Mouse (Mus musculus) MEL (cell line): ENCODE measurements around the gene Lrrfip2. TPM values are rescaled to one million over a fixed set of nuclear protein-coding genes. Genes with fewer than 3 reads are reported as not detected.

ENCODE experiments used
- DNase-seq: peaks from one replicate; pipeline ENCODE4 v3.0.0; 2011; ENCODE audit warnings: low read depth, low spot score
- H3K27ac ChIP-seq: 2 replicates; pipeline ENCODE4 v1.5.1; 2012; ENCODE audit warnings: low read depth, mild to moderate bottlenecking, control low read depth, low read length, moderate library complexity; ENCODE audit not compliant: control insufficient read depth
- H3K27me3 ChIP-seq, 2 experiments: fragments of 150-350 bp in 1 of 2; sonication (generic) in 1 of 2; 2 replicates each; pipeline ENCODE4 v1.6.1; 2012; ENCODE audit warnings: low read length in 2 of 2, mild to moderate bottlenecking in 2 of 2, improper control_type of control experiment in 1 of 2, moderate library complexity in 1 of 2; ENCODE audit not compliant: insufficient read depth in 2 of 2, control insufficient read depth in 1 of 2
- H3K36me3 ChIP-seq, 2 experiments: 2 replicates each; pipeline ENCODE4 v1.6.1; 2012 to 2014; ENCODE audit warnings: low read length in 2 of 2, improper control_type of control experiment in 1 of 2, inconsistent platforms in 1 of 2, mild to moderate bottlenecking in 1 of 2; ENCODE audit not compliant: insufficient read depth in 2 of 2, control insufficient read depth in 1 of 2
- H3K4me1 ChIP-seq, 2 experiments: fragments of 150-350 bp in 1 of 2; sonication (generic) in 1 of 2; 2 replicates each; pipeline ENCODE4 v1.6.1; 2012; ENCODE audit warnings: low read length in 2 of 2, improper control_type of control experiment in 1 of 2, mild to moderate bottlenecking in 1 of 2; ENCODE audit not compliant: insufficient read depth in 2 of 2, control insufficient read depth in 1 of 2
- H3K4me3 ChIP-seq, 2 experiments: fragments of 150-350 bp in 1 of 2; sonication (generic) in 1 of 2; 2 replicates each; pipeline ENCODE4 v1.5.1; 2012; ENCODE audit warnings: low read depth in 2 of 2, low read length in 2 of 2, mild to moderate bottlenecking in 2 of 2, moderate library complexity in 2 of 2, control low read depth in 1 of 2, improper control_type of control experiment in 1 of 2; ENCODE audit not compliant: control insufficient read depth in 1 of 2, insufficient read depth in 1 of 2
- H3K79me2 ChIP-seq: 2 replicates; pipeline ENCODE4 v1.6.1; 2012; ENCODE audit warnings: mild to moderate bottlenecking, low read length, moderate library complexity; ENCODE audit not compliant: control insufficient read depth, poor library complexity, insufficient read depth
- H3K9ac ChIP-seq: 2 replicates; pipeline ENCODE4 v1.6.1; 2012; ENCODE audit warnings: low read depth, mild to moderate bottlenecking, control low read depth, low read length, moderate library complexity; ENCODE audit not compliant: control insufficient read depth, poor library complexity, severe bottlenecking
- H3K9me3 ChIP-seq: fragments of 150-350 bp; sonication (generic); replicated peaks from 2 replicates; pipeline ENCODE4 v1.6.1; 2012; ENCODE audit warnings: mild to moderate bottlenecking, low read length, improper control_type of control experiment, moderate library complexity; ENCODE audit not compliant: insufficient read depth
- CHD1 ChIP-seq: IDR thresholded peaks from 2 replicates; pipeline ENCODE4 v1.6.1; 2012; ENCODE audit warnings: low read depth, mild to moderate bottlenecking, inconsistent platforms, low read length, improper control_type of control experiment
- CHD2 ChIP-seq: IDR thresholded peaks from 2 replicates; pipeline ENCODE4 v1.6.1; 2011; ENCODE audit warnings: low read length, improper control_type of control experiment
- ETS1 ChIP-seq: IDR thresholded peaks from 2 replicates; pipeline ENCODE4 v1.6.1; 2012; ENCODE audit warnings: low read depth, mild to moderate bottlenecking, inconsistent platforms, low read length, improper control_type of control experiment, moderate library complexity
- GABPA ChIP-seq: IDR thresholded peaks from 2 replicates; pipeline ENCODE4 v1.6.1; 2012; ENCODE audit warnings: low read depth, mild to moderate bottlenecking, inconsistent platforms, low read length, improper control_type of control experiment, moderate library complexity
- HCFC1 ChIP-seq: IDR thresholded peaks from 2 replicates; pipeline ENCODE4 v1.6.1; 2012; ENCODE audit warnings: low read depth, mild to moderate bottlenecking, inconsistent platforms, low read length, improper control_type of control experiment, moderate library complexity
- JUND ChIP-seq: IDR thresholded peaks from 2 replicates; pipeline ENCODE4 v1.6.1; 2011; ENCODE audit warnings: low read depth, mild to moderate bottlenecking, improper control_type of control experiment, low read length
- MAFK ChIP-seq: IDR thresholded peaks from 2 replicates; pipeline ENCODE4 v1.6.1; 2011; ENCODE audit warnings: low read depth, mild to moderate bottlenecking, low read length, improper control_type of control experiment, borderline replicate concordance
- MYB ChIP-seq: IDR thresholded peaks from 2 replicates; pipeline ENCODE4 v1.6.1; 2011; ENCODE audit warnings: mild to moderate bottlenecking, low read depth, low read length, improper control_type of control experiment
- MYC ChIP-seq: IDR thresholded peaks from 2 replicates; pipeline ENCODE4 v1.6.1; 2011; ENCODE audit warnings: low read depth, mild to moderate bottlenecking, low read length, improper control_type of control experiment, moderate library complexity
- NRF1 ChIP-seq: IDR thresholded peaks from 2 replicates; pipeline ENCODE4 v1.6.1; 2014; ENCODE audit warnings: low read depth, mild to moderate bottlenecking, inconsistent platforms, low read length, improper control_type of control experiment, moderate library complexity; ENCODE audit not compliant: poor library complexity, insufficient read depth, severe bottlenecking
- RCOR1 ChIP-seq: IDR thresholded peaks from 2 replicates; pipeline ENCODE4 v1.6.1; 2012; ENCODE audit warnings: low read depth, mild to moderate bottlenecking, inconsistent platforms, low read length, improper control_type of control experiment
- SMC3 ChIP-seq: IDR thresholded peaks from 2 replicates; pipeline ENCODE4 v1.6.1; 2011; ENCODE audit warnings: low read depth, low read length, improper control_type of control experiment
- USF1 ChIP-seq: IDR thresholded peaks from 2 replicates; pipeline ENCODE4 v1.6.1; 2014; ENCODE audit warnings: low read depth, mild to moderate bottlenecking, inconsistent platforms, low read length, improper control_type of control experiment, moderate library complexity
- USF2 ChIP-seq, 2 experiments: IDR thresholded peaks; 2 replicates each; pipeline ENCODE4 v1.6.1; 2011 to 2012; ENCODE audit warnings: improper control_type of control experiment in 2 of 2, low read length in 2 of 2, borderline replicate concordance in 1 of 2, inconsistent platforms in 1 of 2, low read depth in 1 of 2, mild to moderate bottlenecking in 1 of 2; ENCODE audit not compliant: insufficient read depth in 1 of 2
- ZMIZ1 ChIP-seq: IDR thresholded peaks from 2 replicates; pipeline ENCODE4 v1.6.1; 2012; ENCODE audit warnings: low read depth, mild to moderate bottlenecking, inconsistent platforms, low read length, improper control_type of control experiment, moderate library complexity
- ZNF384 ChIP-seq: IDR thresholded peaks from 2 replicates; pipeline ENCODE4 v1.6.1; 2012; ENCODE audit warnings: low read depth, mild to moderate bottlenecking, inconsistent platforms, low read length, improper control_type of control experiment
- polyA plus RNA-seq, 2 experiments: library from polyadenylated mRNA; stranded (reverse) in 1 of 2; unstranded in 1 of 2; fragments of >175 nt in 1 of 2; fragments of >200 nt in 1 of 2; gene quantifications; 2 replicates each; pipeline versions ENCODE4 v1.2.1 to v1.2.4; 2012; ENCODE audit warnings: low replicate concordance in 2 of 2, low read depth in 1 of 2; ENCODE audit not compliant: insufficient read length in 2 of 2, insufficient read depth in 1 of 2, missing spikeins in 1 of 2
- total RNA-seq: library from RNA; depleted of rRNA; stranded (reverse); fragments of 300-350 nt; gene quantifications from 2 replicates; pipeline ENCODE4 v1.2.3, GENCODE M21; 2012

Gene Lrrfip2
- total and polyA plus RNA-seq, 3 experiments: 26.0 to 42.7 TPM; not detected in 1

DNA sequence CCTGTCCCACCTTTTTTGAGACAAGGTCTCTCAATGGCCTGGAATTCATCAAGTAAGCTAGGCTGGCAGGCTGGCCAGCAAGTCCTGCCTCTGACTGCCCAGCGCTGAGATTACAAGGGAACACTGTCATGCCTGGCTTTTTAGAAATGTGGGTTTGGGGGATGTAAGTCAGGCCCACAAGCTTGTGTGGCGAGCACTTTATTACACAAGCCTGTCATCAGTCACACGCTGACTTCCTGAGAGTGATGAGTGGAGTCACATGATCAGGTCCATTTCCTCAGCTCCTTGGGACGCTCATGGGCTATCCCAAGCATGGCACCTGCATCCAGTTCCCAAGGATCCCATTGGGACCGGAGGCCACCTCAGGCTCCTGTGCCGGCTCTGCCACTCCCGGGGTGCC, 21.7 kb upstream of the Lrrfip2 start:
- H3K4me1 ChIP-seq: peaks cover 3 to 5% of the 10 kb centered on the region in 2 experiments; a peak in 2 of 4 replicates
- DNase-seq: no peak
- H3K79me2 ChIP-seq: no peaks in the 10 kb centered on the region
- H3K27me3 ChIP-seq: no peaks in the 10 kb centered on the region; a peak in 1 of 4 replicates
- no peaks in the 10 kb centered on the region; a peak in 1 of 4 replicates for H3K36me3 ChIP-seq
- H3K9ac ChIP-seq: no peak overlapping the region
- no peak overlapping the region for H3K27ac ChIP-seq
- H3K9me3 ChIP-seq: no peaks in the 10 kb centered on the region
- TF ChIP-seq SMC3 (no peak), MAFK (no peak), MYC (no peak), JUND (no peak), ZMIZ1 (no peak), USF2 (IDR thresholded peaks at IDR 0.05; ENCODE audit: borderline replicate concordance in 1 of 2, insufficient read depth in 1 of 2, low read depth in 1 of 2, low read length in 2 of 2) (no peak), RCOR1 (no peak), CHD2 (no peak), NRF1 (no peak)
- H3K4me3 ChIP-seq: no peak overlapping the region

DNA sequence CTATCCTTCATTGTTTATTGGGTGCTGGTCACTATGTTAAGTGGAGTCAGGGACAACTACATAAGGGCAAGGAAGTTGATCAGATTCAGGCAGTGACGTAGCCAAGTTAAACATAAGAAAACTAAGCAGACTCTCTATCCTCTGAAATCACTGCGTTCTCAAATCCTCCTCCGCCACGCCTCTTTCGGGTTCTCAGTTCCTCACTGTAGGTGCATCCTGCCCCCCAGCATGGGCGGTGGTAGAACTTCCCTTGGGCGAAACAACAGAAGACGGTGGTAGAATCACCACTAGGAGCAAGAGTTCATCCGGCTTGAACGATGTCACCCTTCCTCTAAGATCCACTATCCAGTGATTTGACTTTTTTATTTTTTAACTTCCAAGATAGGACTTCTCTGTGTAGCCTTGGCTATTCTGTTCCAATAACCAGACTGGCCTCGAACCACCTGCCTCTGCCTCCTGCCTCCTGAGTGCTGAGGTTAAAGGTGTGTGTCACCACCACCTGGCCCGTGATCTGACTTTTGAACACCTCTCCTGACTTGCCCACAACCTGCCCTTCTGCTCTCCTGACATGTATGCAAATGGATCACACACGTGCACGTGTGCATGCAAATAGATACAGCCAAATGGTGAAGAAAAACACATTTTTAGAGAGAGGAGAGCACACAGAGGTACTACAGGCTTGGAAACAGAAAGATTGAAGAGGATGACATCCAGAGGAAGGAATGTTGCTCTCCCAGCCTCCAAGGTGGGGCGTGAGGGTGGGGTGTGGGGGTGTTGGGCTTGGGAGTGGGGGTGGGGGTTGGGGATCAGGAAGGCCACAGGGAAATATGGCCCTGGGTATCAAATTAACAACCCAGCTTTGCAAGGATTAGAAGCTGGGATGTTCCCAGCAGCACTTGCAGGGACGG, 20.7 kb upstream of the Lrrfip2 start:
- Histone ChIP-seq H3K4me3 (no peak overlapping the region), H3K27ac (no peak overlapping the region), H3K27me3 (no peaks in the 10 kb centered on the region; a peak in 1 of 4 replicates), H3K9me3 (no peaks in the 10 kb centered on the region), H3K36me3 (no peaks in the 10 kb centered on the region; a peak in 1 of 4 replicates), H3K79me2 (no peaks in the 10 kb centered on the region), H3K9ac (no peak overlapping the region), H3K4me1 (peaks cover 3 to 5% of the 10 kb centered on the region in 2 experiments; a peak in 2 of 4 replicates)
- DNase-seq: no peak
- TF ChIP-seq USF1 (no peak), ZNF384 (no peak), ZMIZ1 (no peak), HCFC1 (no peak), CHD1 (no peak), USF2 (IDR thresholded peaks at IDR 0.05; ENCODE audit: borderline replicate concordance in 1 of 2, insufficient read depth in 1 of 2, low read depth in 1 of 2, low read length in 2 of 2) (no peak), GABPA (no peak), ETS1 (no peak), MYB (no peak), JUND (no peak)
